Mouse (Mus musculus) forebrain, embryonic 11.5 days (tissue): ENCODE data around the gene Grik2. TPM values are rescaled to one million over a fixed set of nuclear protein-coding genes. Genes with fewer than 3 reads are reported as not detected.

Source experiments
- ATAC-seq: fragments of 200-750 bp; cut with Nextera tagmentation; replicated peaks from 2 replicates; pipeline ENCODE4 v1.8.0; 2017; ENCODE audit warnings: moderate TSS enrichment; ENCODE audit not compliant: low FRiP score
- DNase-seq: peaks from one replicate; pipeline ENCODE4 v3.0.0-alpha.2; 2017; ENCODE audit warnings: low spot score
- H3K27ac ChIP-seq: fragments of 300-500 bp; sonication (generic); 2 replicates; pipeline ENCODE4 v1.5.1; 2014; ENCODE audit warnings: low read depth, low read length
- H3K27me3 ChIP-seq: fragments of 300-500 bp; sonication (generic); 2 replicates; pipeline ENCODE4 v1.6.1; 2014; ENCODE audit warnings: mild to moderate bottlenecking, low read length, mixed read lengths; ENCODE audit not compliant: control insufficient read depth, insufficient read depth
- H3K36me3 ChIP-seq: fragments of 300-500 bp; sonication (generic); 2 replicates; pipeline ENCODE4 v1.6.1; 2014; ENCODE audit warnings: mild to moderate bottlenecking, low read length, moderate library complexity, mixed read lengths; ENCODE audit not compliant: control insufficient read depth, insufficient read depth
- H3K4me1 ChIP-seq: fragments of 300-500 bp; sonication (generic); replicated peaks from 2 replicates; pipeline ENCODE4 v1.6.1; 2014; ENCODE audit warnings: low read length, mixed read lengths; ENCODE audit not compliant: control insufficient read depth, insufficient read depth
- H3K4me2 ChIP-seq: fragments of 300-500 bp; sonication (generic); 2 replicates; pipeline ENCODE4 v1.6.1; 2014; ENCODE audit warnings: low read depth, mild to moderate bottlenecking, low read length, moderate library complexity, mixed read lengths; ENCODE audit not compliant: severe bottlenecking
- H3K4me3 ChIP-seq: fragments of 300-500 bp; sonication (generic); 2 replicates; pipeline ENCODE4 v1.5.1; 2014; ENCODE audit warnings: low read depth, low read length
- H3K9ac ChIP-seq: fragments of 300-500 bp; sonication (generic); 2 replicates; pipeline ENCODE4 v1.6.1; 2014; ENCODE audit warnings: low read length
- H3K9me3 ChIP-seq: fragments of 300-500 bp; sonication (generic); 2 replicates; pipeline ENCODE4 v1.6.1; 2016; ENCODE audit warnings: low read length, mixed read lengths; ENCODE audit not compliant: control insufficient read depth
- polyA plus RNA-seq: library from polyadenylated mRNA; unstranded; fragments of >200 nt; fragmentation: Nextera tagmentation; extraction: Ambion mirVana; gene quantifications from 2 replicates; pipeline ENCODE4 v1.2.1, GENCODE M21; 2014

The Grik2 gene
- polyA plus RNA-seq, 1 experiment from 2014 or later = 17.3 TPM

DNA sequence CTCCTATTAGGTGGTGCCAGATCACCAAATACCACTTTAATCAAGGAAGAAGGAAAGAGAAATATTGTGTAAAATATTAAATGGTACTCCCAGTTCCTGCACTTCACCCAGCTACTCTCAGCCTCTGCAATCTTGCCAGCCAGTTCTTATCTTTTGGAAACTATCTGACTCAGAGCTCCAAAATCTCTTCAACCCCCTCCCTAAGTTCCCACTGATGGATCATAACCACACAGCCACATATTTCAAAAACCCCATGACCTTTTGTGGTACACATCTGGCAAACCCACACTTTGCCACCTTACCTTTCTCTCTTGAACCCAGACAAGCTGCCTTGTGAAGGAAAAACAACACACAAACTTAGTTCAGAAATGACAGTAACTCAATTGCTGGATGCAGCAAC, 738.2 kb downstream of the Grik2 start:
- no peaks in the 10 kb centered on the region for H3K4me1 ChIP-seq
- DNase-seq (no peak), ATAC-seq (no peak)
- H3K9ac ChIP-seq = no peak overlapping the region
- H3K27ac ChIP-seq = no peak overlapping the region
- H3K4me3 ChIP-seq = no peak overlapping the region
- no peak overlapping the region for H3K4me2 ChIP-seq
- H3K9me3 ChIP-seq = no peaks in the 10 kb centered on the region
- H3K27me3 ChIP-seq = no peaks in the 10 kb centered on the region
- no peaks in the 10 kb centered on the region for H3K36me3 ChIP-seq

GRCm38 (mm10) chr10:49049391-49049790, 739.2 kb downstream of the Grik2 start:
- Histone ChIP-seq H3K9ac (no peak overlapping the region), H3K27ac (no peak overlapping the region), H3K9me3 (no peaks in the 10 kb centered on the region), H3K4me1 (no peaks in the 10 kb centered on the region), H3K4me2 (no peak overlapping the region), H3K27me3 (no peaks in the 10 kb centered on the region), H3K4me3 (no peak overlapping the region), H3K36me3 (no peaks in the 10 kb centered on the region)
- no peak for ATAC-seq
- DNase-seq = no peak
